Mouse (Mus musculus): ENCODE results near the gene Eif4g3. TPM values are rescaled to one million over a fixed set of nuclear protein-coding genes. Genes with fewer than 3 reads are reported as not detected.

Eif4g3 gene
- polyA plus RNA-seq, 1 experiment from 2014 or later, result 35.2 TPM

DNA sequence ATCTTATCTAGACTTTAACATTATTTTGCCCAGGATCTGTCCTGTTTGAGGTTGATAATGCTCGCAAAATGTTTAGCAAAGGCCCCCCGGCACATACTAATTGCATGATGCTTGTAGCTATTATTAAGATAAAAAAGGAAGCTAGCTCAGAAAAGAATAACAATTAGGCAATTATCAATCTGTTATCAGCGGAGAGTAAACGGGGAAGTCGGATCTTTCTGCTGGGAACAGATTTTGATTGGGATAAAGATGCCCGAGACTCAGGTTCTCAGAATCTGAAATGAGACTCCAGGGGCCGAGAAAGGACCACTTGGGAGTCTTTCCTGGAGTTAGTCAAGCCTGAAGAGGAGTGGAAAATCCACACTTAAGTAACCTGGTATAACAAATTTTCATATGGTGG lies 1.6 kb upstream of the Eif4g3 start:
- no peak for DNase-seq (ENCODE audit: low spot score)
- Histone ChIP-seq H3K4me2 (ENCODE audit: low read depth, low read length) (no peak overlapping the region), H3K27ac (replicated peaks; ENCODE audit: low read depth, low read length) (no peak overlapping the region), H3K9me3 (replicated peaks; ENCODE audit: control insufficient read depth, low read length) (no peaks in the 10 kb centered on the region), H3K36me3 (replicated peaks; ENCODE audit: control insufficient read depth, insufficient read depth, low read depth, low read length) (no peaks in the 10 kb centered on the region), H3K27me3 (ENCODE audit: control insufficient read depth, insufficient read depth, low read length) (no peaks in the 10 kb centered on the region), H3K9ac (replicated peaks; ENCODE audit: low read length) (no peak overlapping the region), H3K4me3 (ENCODE audit: low read depth, low read length) (no peak overlapping the region), H3K4me1 (ENCODE audit: control insufficient read depth, insufficient read depth, low read length) (peaks cover under 1% of the 10 kb centered on the region; the same call in 1 of the 2 replicates)
- 64% methylated on average over 7 of the region's 7 CpGs for WGBS
- ATAC-seq (replicated peaks; ENCODE audit: insufficient number of reproducible peaks, low FRiP score, low TSS enrichment, low read depth), result no peak

DNA sequence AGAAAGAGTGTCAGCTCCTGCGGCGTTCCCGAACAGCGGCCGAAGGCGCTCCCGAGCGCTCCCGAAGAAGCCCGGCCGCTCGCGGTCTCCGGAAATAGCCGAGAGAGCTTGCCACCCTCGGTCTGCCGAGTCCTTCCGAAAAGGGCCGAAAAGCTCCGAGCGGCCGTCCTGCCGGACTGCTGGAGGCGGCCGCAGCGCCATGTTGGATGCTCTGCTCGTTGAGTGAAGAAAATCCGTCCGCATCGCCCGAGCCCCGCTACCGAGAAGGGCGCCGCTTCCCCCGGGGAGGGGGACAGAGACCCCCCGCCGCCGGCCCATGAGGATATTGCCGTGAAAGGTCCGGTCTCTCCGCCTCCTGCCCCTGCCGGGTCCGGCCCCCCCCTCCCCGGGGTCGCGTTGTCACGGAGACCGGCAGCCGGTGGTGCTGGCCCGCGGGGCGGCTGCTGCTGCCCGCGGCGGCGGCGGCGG lies 503 bp downstream of the Eif4g3 start:
- Histone ChIP-seq H3K4me3 (ENCODE audit: low read depth, low read length) (peak overlapping the region; percentile 99), H3K9ac (replicated peaks; ENCODE audit: low read length) (peak overlapping the region; percentile 99), H3K4me2 (ENCODE audit: low read depth, low read length) (peak overlapping the region; percentile 88), H3K36me3 (replicated peaks; ENCODE audit: control insufficient read depth, insufficient read depth, low read depth, low read length) (peaks cover 2% of the 10 kb centered on the region), H3K27ac (replicated peaks; ENCODE audit: low read depth, low read length) (peak overlapping the region; percentile 94), H3K27me3 (ENCODE audit: control insufficient read depth, insufficient read depth, low read length) (no peaks in the 10 kb centered on the region), H3K9me3 (replicated peaks; ENCODE audit: control insufficient read depth, low read length) (no peaks in the 10 kb centered on the region), H3K4me1 (ENCODE audit: control insufficient read depth, insufficient read depth, low read length) (peaks cover 2% of the 10 kb centered on the region; the same call in 1 of the 2 replicates)
- ATAC-seq (replicated peaks; ENCODE audit: insufficient number of reproducible peaks, low FRiP score, low TSS enrichment, low read depth) (peak; percentile 93), DNase-seq (ENCODE audit: low spot score) (peak; percentile 99)
- 1% methylated on average over 47 of the region's 59 CpGs for WGBS

DNA sequence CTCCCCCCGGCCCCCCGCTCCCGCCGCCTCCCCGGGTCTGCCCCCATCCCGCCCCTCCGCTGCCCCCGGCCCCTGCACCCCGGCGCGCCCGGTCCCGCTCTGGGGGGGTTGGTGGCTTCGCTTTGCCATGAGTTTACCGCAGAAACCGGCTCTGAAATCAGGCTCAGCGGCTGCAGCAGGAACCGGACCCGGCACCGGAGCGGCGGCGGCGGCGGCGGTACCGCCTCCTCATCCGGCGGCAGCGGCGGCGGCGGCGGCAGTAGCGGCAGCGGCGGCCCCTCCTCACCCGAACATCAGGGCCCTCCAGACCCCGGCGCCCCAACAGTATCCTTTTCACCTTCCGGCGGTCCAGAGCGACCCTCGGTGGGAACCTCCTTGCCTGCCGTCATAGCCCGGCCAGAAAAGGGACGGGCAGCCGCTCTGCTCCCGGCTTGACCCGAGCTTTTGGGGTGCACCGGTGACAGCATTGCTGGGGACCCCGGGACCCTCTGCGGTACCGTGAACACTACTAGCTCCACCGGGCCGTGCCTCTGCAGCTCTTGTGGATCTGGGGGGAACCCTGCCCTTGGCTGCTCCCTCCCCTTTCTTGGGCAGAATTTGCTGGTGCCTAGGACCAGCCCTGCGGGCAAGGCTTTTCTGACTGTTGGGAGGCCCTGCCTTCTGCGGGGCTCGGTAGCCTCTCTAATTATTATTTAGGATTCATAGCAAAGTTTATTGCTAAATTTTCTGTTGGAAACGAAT lies 1.2 kb downstream of the Eif4g3 start:
- H3K36me3 ChIP-seq (replicated peaks; ENCODE audit: control insufficient read depth, insufficient read depth, low read depth, low read length), result peaks cover 3% of the 10 kb centered on the region
- no peaks in the 10 kb centered on the region for H3K27me3 ChIP-seq (ENCODE audit: control insufficient read depth, insufficient read depth, low read length)
- peak; percentile 47 for DNase-seq (ENCODE audit: low spot score)
- peaks cover 2% of the 10 kb centered on the region; the same call in 1 of the 2 replicates for H3K4me1 ChIP-seq (ENCODE audit: control insufficient read depth, insufficient read depth, low read length)
- no peak for ATAC-seq (replicated peaks; ENCODE audit: insufficient number of reproducible peaks, low FRiP score, low TSS enrichment, low read depth)
- H3K27ac ChIP-seq (replicated peaks; ENCODE audit: low read depth, low read length), result peak overlapping the region; percentile 94
- peak overlapping the region; percentile 85 for H3K4me2 ChIP-seq (ENCODE audit: low read depth, low read length)
- peak overlapping the region; percentile 99 for H3K9ac ChIP-seq (replicated peaks; ENCODE audit: low read length)
- H3K9me3 ChIP-seq (replicated peaks; ENCODE audit: control insufficient read depth, low read length), result no peaks in the 10 kb centered on the region
- under 1% methylated on average over 42 of the region's 60 CpGs for WGBS
- H3K4me3 ChIP-seq (ENCODE audit: low read depth, low read length), result peak overlapping the region; percentile 99

DNA sequence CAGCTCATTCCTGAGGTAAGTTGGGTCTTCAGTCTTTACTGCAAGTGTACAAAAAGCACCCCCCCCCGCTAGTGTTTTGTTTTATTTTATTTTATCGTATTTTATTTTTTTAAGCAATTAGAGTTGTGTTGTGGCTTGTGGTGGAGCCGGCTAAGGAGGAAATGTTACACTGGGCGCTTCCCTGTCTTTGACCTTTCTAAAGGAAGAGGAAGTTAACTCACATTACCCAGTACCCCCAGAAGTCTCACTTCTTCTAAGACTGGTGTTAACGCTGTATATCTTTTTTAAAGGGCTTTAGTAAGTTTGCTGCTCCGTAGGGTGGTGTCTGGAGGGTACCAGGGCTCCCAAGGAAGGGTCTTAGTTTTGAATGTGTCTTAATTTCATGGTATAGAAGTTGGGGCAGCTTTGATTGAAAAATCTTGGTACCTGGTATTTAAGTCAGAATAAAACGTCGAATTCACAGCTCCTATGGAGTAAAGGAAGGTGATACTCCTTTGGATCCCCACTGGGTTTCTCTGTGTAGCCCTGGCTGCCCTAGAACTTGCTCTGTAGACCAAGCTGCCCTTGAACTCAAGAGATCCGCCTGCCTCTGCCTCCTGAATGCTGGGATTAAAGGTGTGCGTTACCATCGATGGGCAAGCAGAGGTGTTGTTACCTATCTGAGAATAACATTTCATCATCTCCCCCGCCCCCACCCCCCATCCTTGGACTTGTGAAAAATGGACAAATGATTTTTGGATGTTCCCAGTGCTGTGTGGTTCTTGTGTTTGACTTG lies 1.9 kb downstream of the Eif4g3 start:
- WGBS, result 49% methylated on average over 12 of the region's 12 CpGs
- Histone ChIP-seq H3K4me1 (ENCODE audit: control insufficient read depth, insufficient read depth, low read length) (peaks cover 2% of the 10 kb centered on the region; the same call in 1 of the 2 replicates), H3K36me3 (replicated peaks; ENCODE audit: control insufficient read depth, insufficient read depth, low read depth, low read length) (peaks cover 3% of the 10 kb centered on the region), H3K27ac (replicated peaks; ENCODE audit: low read depth, low read length) (0 out of 2 replicates have a peak overlapping the region, but pooled peaks have one; percentile 94), H3K4me3 (ENCODE audit: low read depth, low read length) (peak overlapping the region; percentile 99), H3K9me3 (replicated peaks; ENCODE audit: control insufficient read depth, low read length) (no peaks in the 10 kb centered on the region), H3K27me3 (ENCODE audit: control insufficient read depth, insufficient read depth, low read length) (no peaks in the 10 kb centered on the region), H3K9ac (replicated peaks; ENCODE audit: low read length) (peak overlapping the region; percentile 99), H3K4me2 (ENCODE audit: low read depth, low read length) (peak overlapping the region; percentile 85)
- ATAC-seq (replicated peaks; ENCODE audit: insufficient number of reproducible peaks, low FRiP score, low TSS enrichment, low read depth), result no peak
- DNase-seq (ENCODE audit: low spot score), result no peak

DNA sequence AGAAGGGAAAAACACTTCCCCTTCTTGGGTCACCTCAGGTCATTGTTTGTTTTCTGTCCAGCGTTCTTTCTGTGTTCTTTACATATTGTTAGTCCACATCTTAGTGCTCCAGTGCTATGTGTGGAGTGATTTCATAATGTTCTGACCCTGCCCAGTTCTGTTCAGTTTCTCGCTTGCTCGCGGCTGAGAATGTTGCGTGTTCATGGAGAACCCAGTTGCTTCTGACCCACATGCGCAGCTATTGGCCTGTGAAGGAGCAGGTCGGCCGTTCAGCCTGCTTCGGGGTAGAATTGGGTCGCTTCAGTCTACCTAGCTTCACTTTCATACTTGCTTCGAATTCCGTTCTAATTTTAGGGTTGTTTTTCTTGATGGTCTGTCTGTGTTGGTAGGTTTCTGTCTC lies 2.6 kb downstream of the Eif4g3 start:
- Histone ChIP-seq H3K4me3 (ENCODE audit: low read depth, low read length) (peak overlapping the region; percentile 99), H3K4me2 (ENCODE audit: low read depth, low read length) (peak overlapping the region; percentile 85), H3K4me1 (ENCODE audit: control insufficient read depth, insufficient read depth, low read length) (peaks cover 2% of the 10 kb centered on the region; the same call in 1 of the 2 replicates), H3K36me3 (replicated peaks; ENCODE audit: control insufficient read depth, insufficient read depth, low read depth, low read length) (peaks cover 3% of the 10 kb centered on the region), H3K9me3 (replicated peaks; ENCODE audit: control insufficient read depth, low read length) (no peaks in the 10 kb centered on the region), H3K27me3 (ENCODE audit: control insufficient read depth, insufficient read depth, low read length) (no peaks in the 10 kb centered on the region), H3K27ac (replicated peaks; ENCODE audit: low read depth, low read length) (no peak overlapping the region), H3K9ac (replicated peaks; ENCODE audit: low read length) (no peak overlapping the region)
- ATAC-seq (replicated peaks; ENCODE audit: insufficient number of reproducible peaks, low FRiP score, low TSS enrichment, low read depth), result no peak
- no peak for DNase-seq (ENCODE audit: low spot score)
- 84% methylated on average over 12 of the region's 12 CpGs for WGBS

DNA sequence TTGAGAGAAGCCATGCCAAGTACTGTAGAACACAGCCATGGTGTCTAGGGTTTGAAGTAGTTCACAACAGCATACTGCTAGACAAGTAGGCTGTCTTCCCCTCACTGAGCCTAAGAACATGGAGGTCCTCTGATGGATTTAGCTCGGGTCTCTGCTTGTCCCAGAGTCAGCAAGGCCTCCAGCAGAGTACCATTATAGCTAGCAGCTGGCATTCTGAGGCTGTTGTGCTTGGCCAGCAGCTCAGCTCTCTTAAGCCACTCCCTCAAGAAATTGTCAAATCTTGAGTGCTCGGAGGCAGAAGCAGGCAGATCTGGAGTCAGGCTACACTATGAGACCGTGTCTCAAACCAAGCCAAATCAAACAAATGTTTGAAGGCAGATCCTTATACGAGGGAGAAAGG lies 5.4 kb downstream of the Eif4g3 start:
- 80% methylated on average over 4 of the region's 4 CpGs for WGBS
- H3K4me2 ChIP-seq (ENCODE audit: low read depth, low read length), result no peak overlapping the region
- peaks cover 3% of the 10 kb centered on the region for H3K36me3 ChIP-seq (replicated peaks; ENCODE audit: control insufficient read depth, insufficient read depth, low read depth, low read length)
- DNase-seq (ENCODE audit: low spot score), result no peak
- no peaks in the 10 kb centered on the region for H3K27me3 ChIP-seq (ENCODE audit: control insufficient read depth, insufficient read depth, low read length)
- H3K9me3 ChIP-seq (replicated peaks; ENCODE audit: control insufficient read depth, low read length), result no peaks in the 10 kb centered on the region
- no peak overlapping the region for H3K9ac ChIP-seq (replicated peaks; ENCODE audit: low read length)
- ATAC-seq (replicated peaks; ENCODE audit: insufficient number of reproducible peaks, low FRiP score, low TSS enrichment, low read depth), result no peak
- H3K27ac ChIP-seq (replicated peaks; ENCODE audit: low read depth, low read length), result no peak overlapping the region
- H3K4me3 ChIP-seq (ENCODE audit: low read depth, low read length), result no peak overlapping the region
- H3K4me1 ChIP-seq (ENCODE audit: control insufficient read depth, insufficient read depth, low read length), result peaks cover 2% of the 10 kb centered on the region; the same call in 1 of the 2 replicates

DNA sequence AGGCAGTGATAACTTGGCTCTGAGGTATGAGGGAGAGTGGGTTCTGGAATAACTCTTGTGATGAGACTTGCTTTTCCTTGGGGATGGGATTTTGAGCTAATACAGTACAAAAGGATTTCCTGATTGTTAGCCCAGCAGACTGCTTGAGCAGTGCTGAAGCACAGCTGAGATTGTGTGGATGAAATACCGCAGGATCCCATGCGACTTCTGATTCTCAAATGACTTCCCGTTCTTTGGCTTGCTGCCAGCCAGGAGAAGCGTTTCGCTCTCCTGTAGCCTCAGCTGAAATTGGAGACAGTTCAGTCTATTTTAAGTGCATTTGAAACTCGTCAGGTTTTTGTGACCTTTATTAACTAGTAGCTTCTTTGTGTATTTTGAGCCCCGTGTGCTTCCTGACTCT lies 7.9 kb downstream of the Eif4g3 start:
- Histone ChIP-seq H3K27ac (replicated peaks; ENCODE audit: low read depth, low read length) (no peak overlapping the region), H3K4me1 (ENCODE audit: control insufficient read depth, insufficient read depth, low read length) (peaks cover 2% of the 10 kb centered on the region; the same call in 1 of the 2 replicates), H3K9ac (replicated peaks; ENCODE audit: low read length) (no peak overlapping the region), H3K9me3 (replicated peaks; ENCODE audit: control insufficient read depth, low read length) (no peaks in the 10 kb centered on the region), H3K27me3 (ENCODE audit: control insufficient read depth, insufficient read depth, low read length) (no peaks in the 10 kb centered on the region), H3K4me3 (ENCODE audit: low read depth, low read length) (no peak overlapping the region), H3K36me3 (replicated peaks; ENCODE audit: control insufficient read depth, insufficient read depth, low read depth, low read length) (peaks cover 3% of the 10 kb centered on the region), H3K4me2 (ENCODE audit: low read depth, low read length) (no peak overlapping the region)
- 47% methylated on average over 7 of the region's 7 CpGs for WGBS
- ATAC-seq (replicated peaks; ENCODE audit: insufficient number of reproducible peaks, low FRiP score, low TSS enrichment, low read depth), result no peak
- peak; percentile 67 for DNase-seq (ENCODE audit: low spot score)
